Mouse (Mus musculus) left cerebral cortex, adult 2 months (tissue): Measurements from ENCODE around the gene Parm1. TPM values are rescaled to one million over a fixed set of nuclear protein-coding genes. Genes with fewer than 3 reads are reported as not detected.

ENCODE experiments used
- DNase-seq, 2 experiments: peaks; one replicate each; pipeline ENCODE4 v3.0.0; 2021 to 2022; ENCODE audit warnings: low spot score in 2 of 2, mixed read lengths in 1 of 2; ENCODE audit errors: extremely low spot score in 1 of 2
- H3K27ac ChIP-seq: fragments of 200-600 bp; 2 replicates; pipeline ENCODE4 v1.8.1; 2022
- H3K4me3 ChIP-seq: fragments of 200-600 bp; 2 replicates; pipeline ENCODE4 v1.8.1; 2022
- CTCF ChIP-seq: fragments of 200-600 bp; IDR thresholded peaks from 2 replicates; pipeline ENCODE4 v1.8.1; 2022; ENCODE audit warnings: antibody characterized with exemption, mild to moderate bottlenecking, moderate library complexity
- intact Hi-C: fragments of 180-260 bp; cut with DNase I; formaldehyde crosslinking; loops from one replicate; pipeline ENCODE4 v1.15.1; 2025
- total RNA-seq, 2 experiments: library from RNA; stranded (reverse); gene quantifications; 2 replicates each; pipeline ENCODE4 v1.2.3; 2021

Gene Parm1
- total RNA-seq, 2 experiments from 2014 or later, result 40.3 to 41.5 TPM

GRCm38 (mm10) chr5:91669235-91669634 lies 151.8 kb downstream of the Parm1 start:
- no peak overlapping the region for H3K4me3 ChIP-seq
- H3K27ac ChIP-seq, result no peak overlapping the region
- intact Hi-C loops, result no loop called here
- TF ChIP-seq CTCF, result no peak
- DNase-seq, result no peak

Other genes with a start within 250 kb of the Parm1 start
- under 1 TPM; 0.30 to 0.50 TPM for gene Btc, start 114.6 kb upstream of the Parm1 start, total RNA-seq